Mouse (Mus musculus) kidney, embryonic 15.5 days (tissue): ENCODE data around the gene Rpl23a. TPM values are rescaled to one million over a fixed set of nuclear protein-coding genes. Genes with fewer than 3 reads are reported as not detected.

ENCODE experiments used
- microRNA-seq: library from miRNA; unstranded; fragments of <30 nt; microRNA quantifications from one replicate; pipeline ENCODE4, GENCODE M21; 2016
- polyA plus RNA-seq: library from polyadenylated mRNA; unstranded; fragments of >200 nt; fragmentation: Nextera tagmentation; extraction: Ambion mirVana; gene quantifications from 2 replicates; pipeline ENCODE4 v1.2.1, GENCODE M21; 2015

Rpl23a gene
- polyA plus RNA-seq, 1 experiment from 2014 or later: 1,327 TPM

Small RNA genes lying within 50 kb of the gene (microRNA-seq; reads per million reads assigned to microRNA genes)
- not detected for gene Mir7653

Other genes with a start within 250 kb of the Rpl23a start
- 15.0 and 20.5 TPM in 2 replicates for gene Phf12, start 200.8 kb downstream of the Rpl23a start, polyA plus RNA-seq
- gene Dhrs13, start 151.3 kb downstream of the Rpl23a start, polyA plus RNA-seq: 16.6 and 18.3 TPM in 2 replicates
- gene Flot2, start 145.7 kb downstream of the Rpl23a start, polyA plus RNA-seq: 46.1 and 53.2 TPM in 2 replicates
- 34.2 and 38.4 TPM in 2 replicates for gene Eral1, start 103.2 kb downstream of the Rpl23a start, polyA plus RNA-seq
- gene Fam222b, start 88.9 kb downstream of the Rpl23a start, polyA plus RNA-seq: 14.5 and 18.2 TPM in 2 replicates
- gene Traf4, start 18.0 kb downstream of the Rpl23a start, polyA plus RNA-seq: 94.2 and 99.5 TPM in 2 replicates
- gene Nek8, start 6.9 kb downstream of the Rpl23a start, polyA plus RNA-seq: 21.1 and 25.0 TPM in 2 replicates
- gene Tlcd1, start 6.9 kb downstream of the Rpl23a start, polyA plus RNA-seq: 28.7 and 31.8 TPM in 2 replicates
- 113 and 132 TPM in 2 replicates for gene Rab34, start 4.8 kb upstream of the Rpl23a start, polyA plus RNA-seq
- gene Proca1, start 9.8 kb upstream of the Rpl23a start, polyA plus RNA-seq: 3.1 and 4.3 TPM in 2 replicates
- gene Sdf2, start 62.2 kb upstream of the Rpl23a start, polyA plus RNA-seq: 78.6 and 84.5 TPM in 2 replicates
- gene Supt6, start 62.4 kb upstream of the Rpl23a start, polyA plus RNA-seq: 27.3 and 29.4 TPM in 2 replicates
- gene 2610507B11Rik, start 78.2 kb upstream of the Rpl23a start, polyA plus RNA-seq: 76.0 and 81.8 TPM in 2 replicates
- 0.32 and 0.43 TPM in 2 replicates for gene BC030499, start 107.3 kb upstream of the Rpl23a start, polyA plus RNA-seq
- gene Spag5, start 117.9 kb upstream of the Rpl23a start, polyA plus RNA-seq: 43.3 and 47.4 TPM in 2 replicates
- gene Aldoc, start 139.4 kb upstream of the Rpl23a start, polyA plus RNA-seq: 6.0 and 6.4 TPM in 2 replicates
- gene Pigs, start 144.8 kb upstream of the Rpl23a start, polyA plus RNA-seq: 77.5 and 86.2 TPM in 2 replicates
- 40.2 and 44.9 TPM in 2 replicates for gene Unc119, start 159.9 kb upstream of the Rpl23a start, polyA plus RNA-seq
- gene Foxn1, start 203.0 kb upstream of the Rpl23a start, polyA plus RNA-seq: 0.10 TPM in 1 of 2 replicates, not detected in the other
- 1.1 and 1.2 TPM in 2 replicates for gene Slc13a2, start 238.6 kb upstream of the Rpl23a start, polyA plus RNA-seq